Mouse (Mus musculus) heart, embryonic 12.5 days (tissue): Measurements from ENCODE around the gene Rasal1. TPM values are rescaled to one million over a fixed set of nuclear protein-coding genes. Genes with fewer than 3 reads are reported as not detected.
A peak's percentile ranks its signal among the peaks of the same experiment; 100 is the strongest.

Source experiments
- ATAC-seq: fragments of 200-750 bp; cut with Nextera tagmentation; 2 replicates; pipeline ENCODE4 v1.8.0; 2017; ENCODE audit warnings: moderate TSS enrichment, moderate library complexity; ENCODE audit not compliant: insufficient number of reproducible peaks, low FRiP score
- H3K27ac ChIP-seq: fragments of 300-500 bp; sonication (generic); 2 replicates; pipeline ENCODE4 v1.5.1; 2016; ENCODE audit warnings: mild to moderate bottlenecking, moderate library complexity; ENCODE audit not compliant: poor library complexity, severe bottlenecking
- H3K27me3 ChIP-seq: fragments of 300-500 bp; sonication (generic); replicated peaks from 2 replicates; pipeline ENCODE4 v1.6.1; 2016; ENCODE audit warnings: mild to moderate bottlenecking, moderate library complexity
- H3K36me3 ChIP-seq: fragments of 300-500 bp; sonication (generic); 2 replicates; pipeline ENCODE4 v1.6.1; 2016; ENCODE audit warnings: mild to moderate bottlenecking, moderate library complexity
- H3K4me1 ChIP-seq: fragments of 300-500 bp; sonication (generic); replicated peaks from 2 replicates; pipeline ENCODE4 v1.6.1; 2016; ENCODE audit warnings: mild to moderate bottlenecking
- H3K4me2 ChIP-seq: fragments of 300-500 bp; sonication (generic); 2 replicates; pipeline ENCODE4 v1.6.1; 2016; ENCODE audit warnings: mild to moderate bottlenecking, moderate library complexity
- H3K4me3 ChIP-seq: fragments of 300-500 bp; sonication (generic); 2 replicates; pipeline ENCODE4 v1.5.1; 2016; ENCODE audit warnings: mild to moderate bottlenecking
- H3K9ac ChIP-seq: fragments of 300-500 bp; sonication (generic); 2 replicates; pipeline ENCODE4 v1.6.1; 2016; ENCODE audit warnings: mild to moderate bottlenecking, moderate library complexity
- H3K9me3 ChIP-seq: fragments of 300-500 bp; sonication (generic); replicated peaks from 2 replicates; pipeline ENCODE4 v1.6.1; 2016; ENCODE audit warnings: mild to moderate bottlenecking, moderate library complexity
- WGBS: fragments of 180-500 bp; shearing (Covaris S2); methylation state at CpG from one replicate; pipeline ENCODE4 v1.1.7; 2016; 5-methylcytosine and 5-hydroxymethylcytosine counted together
- polyA plus RNA-seq: library from polyadenylated mRNA; unstranded; fragments of >200 nt; fragmentation: Nextera tagmentation; extraction: Ambion mirVana; gene quantifications from 2 replicates; pipeline ENCODE4 v1.2.1, GENCODE M21; 2016

The Rasal1 gene
- polyA plus RNA-seq, 1 experiment from 2014 or later = not detected

- ATAC-seq = no peak
- H3K4me1 ChIP-seq = 0 out of 2 replicates have a peak, but pooled peaks cover 8% of the 10 kb centered on the region
- no peak overlapping the region for H3K4me3 ChIP-seq
- peaks cover 100% of the 10 kb centered on the region for H3K27me3 ChIP-seq
- H3K4me2 ChIP-seq = no peak overlapping the region
- no peak overlapping the region for H3K9ac ChIP-seq
- H3K36me3 ChIP-seq = no peaks in the 10 kb centered on the region
- no peaks in the 10 kb centered on the region for H3K9me3 ChIP-seq
- WGBS = 67% methylated on average over 16 of the region's 16 CpGs
- no peak overlapping the region for H3K27ac ChIP-seq
Measured at GRCm38 (mm10) chr5:120696057-120696743, 47.6 kb downstream of the Rasal1 start.

- 48% methylated on average over 4 of the region's 4 CpGs for WGBS
Measured at GRCm38 (mm10) chr5:120696865-120697264, 48.3 kb downstream of the Rasal1 start.

GRCm38 (mm10) chr5:120698181-120698580 is 49.6 kb downstream of the Rasal1 start:
- H3K4me1 ChIP-seq = 0 out of 2 replicates have a peak, but pooled peaks cover 8% of the 10 kb centered on the region
- H3K27ac ChIP-seq = no peak overlapping the region
- H3K4me3 ChIP-seq = no peak overlapping the region
- no peak for ATAC-seq
- no peaks in the 10 kb centered on the region for H3K36me3 ChIP-seq
- peaks cover 98% of the 10 kb centered on the region for H3K27me3 ChIP-seq
- H3K4me2 ChIP-seq = no peak overlapping the region
- H3K9me3 ChIP-seq = no peaks in the 10 kb centered on the region
- WGBS = 55% methylated on average over 3 of the region's 3 CpGs
- H3K9ac ChIP-seq = no peak overlapping the region

More at GRCm38 (mm10) chr5:120696865-120697264, 48.3 kb downstream of the Rasal1 start:
- H3K36me3 ChIP-seq = no peaks in the 10 kb centered on the region
- peaks cover 100% of the 10 kb centered on the region for H3K27me3 ChIP-seq
- no peak overlapping the region for H3K27ac ChIP-seq
- H3K4me3 ChIP-seq = no peak overlapping the region
- H3K4me2 ChIP-seq = no peak overlapping the region
- no peak for ATAC-seq
- no peak overlapping the region for H3K9ac ChIP-seq
- H3K9me3 ChIP-seq = no peaks in the 10 kb centered on the region
- H3K4me1 ChIP-seq = 0 out of 2 replicates have a peak, but pooled peaks cover 8% of the 10 kb centered on the region

GRCm38 (mm10) chr5:120698801-120699391 is 50.3 kb downstream of the Rasal1 start:
- no peaks in the 10 kb centered on the region for H3K36me3 ChIP-seq
- ATAC-seq = no peak
- no peak overlapping the region for H3K4me3 ChIP-seq
- H3K27me3 ChIP-seq = peaks cover 98% of the 10 kb centered on the region
- H3K4me1 ChIP-seq = 0 out of 2 replicates have a peak, but pooled peaks cover 8% of the 10 kb centered on the region
- H3K27ac ChIP-seq = no peak overlapping the region
- no peak overlapping the region for H3K4me2 ChIP-seq
- no peaks in the 10 kb centered on the region for H3K9me3 ChIP-seq
- no peak overlapping the region for H3K9ac ChIP-seq
- 53% methylated on average over 16 of the region's 16 CpGs for WGBS

GRCm38 (mm10) chr5:120700996-120701790 is 52.6 kb downstream of the Rasal1 start:
- Histone ChIP-seq H3K4me1 (no peaks in the 10 kb centered on the region), H3K4me3 (no peak overlapping the region), H3K9ac (no peak overlapping the region), H3K27ac (no peak overlapping the region), H3K27me3 (peaks cover 98% of the 10 kb centered on the region), H3K4me2 (no peak overlapping the region), H3K9me3 (no peaks in the 10 kb centered on the region), H3K36me3 (no peaks in the 10 kb centered on the region)
- no peak for ATAC-seq
- 54% methylated on average over 11 of the region's 11 CpGs for WGBS

- Histone ChIP-seq H3K27me3 (peaks cover 98% of the 10 kb centered on the region), H3K36me3 (no peaks in the 10 kb centered on the region), H3K4me1 (peaks cover 4% of the 10 kb centered on the region; the same call in 1 of the 2 replicates), H3K9me3 (no peaks in the 10 kb centered on the region), H3K4me2 (no peak overlapping the region), H3K4me3 (no peak overlapping the region), H3K9ac (no peak overlapping the region), H3K27ac (no peak overlapping the region)
- ATAC-seq = no peak
- 76% methylated on average over 4 of the region's 4 CpGs for WGBS
Measured at GRCm38 (mm10) chr5:120702421-120702820, 53.8 kb downstream of the Rasal1 start.

- H3K4me1 ChIP-seq = peaks cover 4% of the 10 kb centered on the region; the same call in 1 of the 2 replicates
- H3K9me3 ChIP-seq = no peaks in the 10 kb centered on the region
- no peak overlapping the region for H3K9ac ChIP-seq
- ATAC-seq = no peak
- no peak overlapping the region for H3K4me2 ChIP-seq
- no peaks in the 10 kb centered on the region for H3K36me3 ChIP-seq
- no peak overlapping the region for H3K27ac ChIP-seq
- H3K27me3 ChIP-seq = peaks cover 98% of the 10 kb centered on the region
- 69% methylated on average over 2 of the region's 2 CpGs for WGBS
- no peak overlapping the region for H3K4me3 ChIP-seq
Measured at GRCm38 (mm10) chr5:120702969-120703368, 54.4 kb downstream of the Rasal1 start.

GRCm38 (mm10) chr5:120703660-120704059 is 55.0 kb downstream of the Rasal1 start:
- Histone ChIP-seq H3K4me1 (peaks cover 4% of the 10 kb centered on the region; the same call in 1 of the 2 replicates), H3K4me3 (no peak overlapping the region), H3K27ac (no peak overlapping the region), H3K4me2 (no peak overlapping the region), H3K9me3 (no peaks in the 10 kb centered on the region), H3K27me3 (peaks cover 98% of the 10 kb centered on the region), H3K9ac (no peak overlapping the region), H3K36me3 (no peaks in the 10 kb centered on the region)
- ATAC-seq = no peak
- 65% methylated on average over 3 of the region's 3 CpGs for WGBS

GRCm38 (mm10) chr5:120704421-120704820 is 55.8 kb downstream of the Rasal1 start:
- H3K4me2 ChIP-seq = no peak overlapping the region
- no peaks in the 10 kb centered on the region for H3K36me3 ChIP-seq
- ATAC-seq = no peak
- peaks cover 4% of the 10 kb centered on the region; the same call in 1 of the 2 replicates for H3K4me1 ChIP-seq
- H3K9me3 ChIP-seq = no peaks in the 10 kb centered on the region
- no peak overlapping the region for H3K9ac ChIP-seq
- H3K27me3 ChIP-seq = peaks cover 98% of the 10 kb centered on the region
- H3K4me3 ChIP-seq = no peak overlapping the region
- no peak overlapping the region for H3K27ac ChIP-seq
- WGBS = 50% methylated on average over 6 of the region's 6 CpGs

GRCm38 (mm10) chr5:120706541-120706940 is 57.9 kb downstream of the Rasal1 start:
- no peaks in the 10 kb centered on the region for H3K9me3 ChIP-seq
- H3K27ac ChIP-seq = no peak overlapping the region
- ATAC-seq = no peak
- peaks cover 98% of the 10 kb centered on the region for H3K27me3 ChIP-seq
- no peaks in the 10 kb centered on the region for H3K36me3 ChIP-seq
- no peak overlapping the region for H3K4me3 ChIP-seq
- H3K9ac ChIP-seq = no peak overlapping the region
- peaks cover 20% of the 10 kb centered on the region for H3K4me1 ChIP-seq
- H3K4me2 ChIP-seq = peak overlapping the region; percentile 51
- 6% methylated on average over 16 of the region's 16 CpGs for WGBS

- peaks cover 98% of the 10 kb centered on the region for H3K27me3 ChIP-seq
- H3K4me3 ChIP-seq = no peak overlapping the region
- H3K4me2 ChIP-seq = peak overlapping the region; percentile 51
- no peak for ATAC-seq
- H3K9ac ChIP-seq = no peak overlapping the region
- peaks cover 20% of the 10 kb centered on the region for H3K4me1 ChIP-seq
- H3K9me3 ChIP-seq = no peaks in the 10 kb centered on the region
- 42% methylated on average over 13 of the region's 13 CpGs for WGBS
- no peaks in the 10 kb centered on the region for H3K36me3 ChIP-seq
- H3K27ac ChIP-seq = no peak overlapping the region
Measured at GRCm38 (mm10) chr5:120706976-120707375, 58.4 kb downstream of the Rasal1 start.
